Mouse (Mus musculus) right cerebral cortex, postnatal 10 days (tissue): ENCODE results near the gene Cck.
A peak's percentile ranks its signal among the peaks of the same experiment; 100 is the strongest.

Experiments used
- DNase-seq, 2 experiments: peaks; one replicate each; pipeline ENCODE4 v3.0.0; 2021; ENCODE audit warnings: low spot score in 2 of 2

Gene Cck

GRCm38 (mm10) chr9:121460527-121460926 lies 35.0 kb downstream of the Cck start:
- no peak for DNase-seq

DNA sequence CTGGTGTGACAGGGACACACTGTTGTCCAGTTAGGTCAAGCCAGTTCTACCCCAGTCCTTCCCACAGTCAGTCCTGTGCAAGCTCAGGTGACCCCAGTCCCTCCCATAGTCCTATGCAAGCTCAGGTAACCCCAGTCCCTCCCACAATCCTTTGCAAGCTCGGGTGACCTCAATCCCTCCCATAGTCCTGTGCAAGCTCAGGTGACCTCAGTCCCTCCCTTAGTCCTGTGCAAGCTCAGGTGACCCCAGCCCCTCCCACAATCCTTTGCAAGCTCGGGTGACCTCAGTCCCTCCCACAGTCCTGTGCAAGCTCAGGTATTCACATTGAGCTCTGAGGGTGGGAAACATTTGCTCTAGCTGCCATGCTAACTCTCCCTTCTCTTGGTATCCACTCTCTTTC lies 35.5 kb downstream of the Cck start:
- DNase-seq = no peak

DNA sequence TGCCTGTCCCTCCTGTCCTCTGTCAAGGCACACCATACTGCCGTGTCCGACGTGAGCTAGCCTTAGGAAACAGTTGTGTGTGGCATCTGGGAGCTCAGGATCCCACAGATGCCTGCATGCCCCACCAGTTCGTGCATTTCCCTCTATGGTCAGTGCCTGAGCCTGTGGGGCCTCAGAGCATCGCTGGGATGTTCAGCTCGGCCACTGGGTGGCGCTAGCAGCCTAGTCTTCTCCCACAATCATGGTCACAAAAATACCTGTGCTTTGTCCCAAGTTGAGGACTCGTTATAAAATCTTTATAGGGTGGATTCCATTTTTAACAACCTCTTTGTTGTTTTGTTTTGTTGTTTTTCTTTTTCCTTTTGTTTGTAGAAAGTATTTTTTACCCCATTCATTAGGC lies 37.0 kb downstream of the Cck start:
- DNase-seq = no peak

- DNase-seq = no peak
Measured at GRCm38 (mm10) chr9:121456739-121457515, 38.6 kb downstream of the Cck start.

GRCm38 (mm10) chr9:121454891-121455290 lies 40.6 kb downstream of the Cck start:
- no peak for DNase-seq

DNA sequence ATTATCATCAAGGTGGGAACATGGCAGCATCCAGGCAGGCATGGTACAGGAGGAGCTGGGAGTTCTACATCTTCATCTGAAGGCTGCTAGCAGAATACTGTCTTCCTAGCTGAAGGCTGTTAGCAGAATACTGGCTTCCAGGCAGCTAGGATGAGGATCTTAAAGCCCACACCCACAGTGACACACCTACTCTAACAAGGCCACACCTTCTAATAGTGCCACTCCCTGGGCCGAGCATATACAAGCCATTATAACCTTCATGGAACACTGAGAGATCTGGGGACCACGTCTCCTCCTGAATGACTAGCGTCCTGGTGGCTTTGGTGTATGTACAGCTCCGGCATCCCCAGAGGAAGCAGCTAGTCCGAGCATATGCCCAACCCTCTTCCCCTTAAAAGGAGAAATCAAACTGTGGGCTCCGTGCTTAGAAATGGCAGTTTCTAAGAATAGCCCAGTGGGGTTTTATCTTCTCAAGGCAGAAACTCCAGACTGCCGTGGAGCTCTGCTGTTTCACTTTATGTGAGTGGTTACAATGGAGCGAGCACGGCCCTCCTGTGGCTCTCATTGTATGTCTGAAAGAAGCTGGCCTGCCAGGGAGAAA lies 43.1 kb downstream of the Cck start:
- peak in 1 of 2 experiments; percentile 66 for DNase-seq

DNA sequence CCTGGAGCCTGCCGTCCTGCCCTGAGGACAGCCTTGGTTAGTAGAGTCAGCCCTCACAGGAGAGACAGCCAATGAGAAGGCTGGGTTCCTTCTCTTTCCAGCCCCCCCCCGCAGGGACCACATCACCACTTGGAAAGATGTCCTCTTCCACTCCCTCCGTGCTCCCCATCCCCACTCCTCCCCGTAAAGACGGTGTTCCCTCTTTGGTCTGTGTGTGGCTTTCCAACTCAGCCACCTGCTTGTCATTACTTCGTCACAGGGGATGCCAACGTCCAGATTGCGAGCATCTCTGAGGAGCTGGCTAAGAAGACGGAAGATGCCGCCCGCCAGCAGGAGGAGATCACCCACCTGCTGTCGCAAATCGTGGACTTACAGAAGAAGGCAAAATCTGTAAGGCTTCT lies 49.1 kb downstream of the Cck start:
- DNase-seq = peak; percentile 67 to 82

DNA sequence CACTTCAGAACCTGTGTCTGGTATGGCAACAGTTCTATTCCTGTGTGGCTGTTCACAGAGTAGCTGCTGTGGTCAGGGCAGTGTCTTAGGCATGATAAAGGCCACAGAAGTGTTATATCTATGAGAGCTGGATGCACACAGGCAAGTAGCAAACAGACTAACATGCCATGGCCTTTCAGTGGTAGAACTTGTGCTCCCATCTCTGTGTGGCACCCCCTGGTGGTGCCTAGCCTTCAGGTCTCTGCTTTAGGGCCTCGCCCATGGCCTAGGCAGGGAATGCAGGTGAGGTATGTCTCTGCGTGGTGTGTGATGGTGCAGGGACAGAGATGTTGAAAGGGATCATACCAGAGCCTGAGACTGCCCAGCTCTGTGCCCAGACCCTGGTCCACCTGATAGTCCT lies 50.1 kb downstream of the Cck start:
- DNase-seq = no peak

DNA sequence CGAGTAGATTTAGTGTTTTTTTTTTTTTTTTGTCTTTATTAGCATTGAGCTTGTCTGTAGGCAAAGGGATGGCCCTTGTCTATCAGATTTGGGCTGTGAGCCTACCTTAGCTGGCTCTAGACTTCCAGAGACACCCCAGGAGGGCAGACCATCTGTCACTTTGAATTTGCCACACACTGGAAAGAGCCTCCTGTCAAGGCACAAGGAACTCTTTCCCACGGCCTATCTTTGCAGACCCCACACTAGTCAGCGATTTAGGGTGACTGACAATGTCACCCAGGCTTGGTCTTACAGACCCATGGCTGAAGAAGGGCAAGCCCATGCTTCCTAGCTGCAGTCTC lies 51.2 kb downstream of the Cck start:
- DNase-seq = no peak

- no peak for DNase-seq
Measured at GRCm38 (mm10) chr9:121443696-121444366, 51.7 kb downstream of the Cck start.

DNA sequence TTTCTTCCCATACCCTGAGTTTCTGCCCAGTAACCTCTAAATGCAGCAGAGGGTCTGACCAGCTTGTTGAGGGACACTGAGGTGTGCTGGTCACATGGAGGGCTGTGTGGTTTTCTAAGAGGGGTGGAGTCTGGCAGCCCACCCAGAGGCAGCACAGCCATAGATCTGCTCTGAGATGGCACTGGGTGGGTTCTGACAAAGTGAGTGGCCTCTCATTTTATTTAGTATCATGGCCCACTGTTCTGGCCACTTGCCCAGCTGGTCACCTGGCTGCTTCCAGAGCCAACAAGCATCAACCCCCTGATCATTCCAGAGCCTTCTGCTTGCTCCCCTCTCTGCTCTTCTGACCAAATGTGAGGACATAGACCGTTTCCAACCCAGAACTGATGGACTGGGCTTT lies 53.3 kb downstream of the Cck start:
- DNase-seq = no peak
